Mouse (Mus musculus) spleen, embryonic (tissue): Measurements from ENCODE around the gene Pfkfb1.

Experiments used
- CTCF ChIA-PET: fragments of 350-600 bp; sonication (Branson Sonifier 250); formaldehyde crosslinking; loops from one replicate; lab custom pipeline; 2022; lab: Charles Lee

The Pfkfb1 gene

GRCm38 (mm10) chrX:150588023-150588764, at the start of gene Pfkfb1:
Gene Pfkfb1, plus strand, starts transcription at chrX:150588229.
- CTCF ChIA-PET, result no interaction called here

DNA sequence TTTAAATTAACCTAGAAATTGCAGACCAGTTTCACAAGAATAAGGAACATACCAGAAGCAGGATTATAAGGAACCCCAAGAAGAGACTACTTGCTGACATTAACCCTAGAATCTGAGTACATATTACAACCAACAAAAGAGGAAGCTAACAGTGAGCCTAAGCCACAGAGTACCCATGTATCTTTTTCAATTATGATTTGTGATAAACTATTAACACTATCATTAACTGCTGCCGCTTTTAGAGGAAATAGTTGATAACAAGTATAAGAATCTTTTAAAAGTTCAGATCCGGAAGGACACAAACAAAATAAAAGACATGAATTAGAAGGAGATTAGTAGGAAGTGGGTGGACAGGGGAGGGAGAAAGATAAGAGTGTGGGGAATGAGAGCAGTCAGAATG, 47.9 kb upstream of the Pfkfb1 start:
- CTCF ChIA-PET, result no interaction called here

DNA sequence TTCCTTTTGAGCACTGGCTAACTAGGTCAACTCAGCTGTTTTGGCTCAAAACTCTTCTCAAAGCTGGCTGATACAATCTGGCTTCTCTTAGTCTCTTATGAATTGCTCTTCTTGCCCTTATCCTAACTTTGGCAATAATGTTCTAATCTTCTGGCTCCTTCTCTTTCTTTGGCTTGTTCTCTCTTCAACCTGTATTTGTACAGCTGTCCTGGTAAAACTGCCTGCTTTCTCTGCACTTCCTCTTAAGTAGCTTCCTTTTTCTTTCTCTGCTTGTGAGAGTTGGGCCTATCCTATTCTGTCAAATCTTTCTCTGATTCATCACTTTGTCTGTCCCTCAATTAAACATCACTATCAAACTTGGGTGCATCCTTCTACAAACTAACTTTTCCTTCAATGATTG, 46.3 kb upstream of the Pfkfb1 start:
- CTCF ChIA-PET, result no interaction called here

DNA sequence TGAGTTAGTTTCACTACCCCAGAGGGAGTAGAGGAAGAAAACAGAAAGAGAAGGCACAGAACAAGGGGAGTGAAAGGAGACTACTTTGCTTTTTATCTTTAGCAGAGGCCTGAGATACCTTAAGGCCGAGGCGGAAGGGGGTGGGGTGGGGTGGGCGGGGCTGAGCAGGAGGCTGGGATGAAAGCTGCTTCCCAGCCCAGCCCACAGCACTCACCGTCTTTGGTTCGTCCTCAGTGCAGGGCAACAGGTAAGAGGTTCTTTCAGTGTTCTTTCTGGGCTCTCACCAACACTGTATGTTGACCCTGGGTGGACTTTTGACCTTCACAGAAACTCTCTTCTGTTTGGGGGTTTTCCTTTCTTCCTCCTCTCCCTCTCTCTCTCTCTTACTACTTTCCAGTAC, 40.8 kb upstream of the Pfkfb1 start, which contains the start of gene Alas2:
Gene Alas2 (plus strand): TSS at position 137 of the 400 bp plus-strand sequence.
- CTCF ChIA-PET, result no interaction called here

GRCm38 (mm10) chrX:150549639-150550038, 38.4 kb upstream of the Pfkfb1 start:
- CTCF ChIA-PET, result no interaction called here

DNA sequence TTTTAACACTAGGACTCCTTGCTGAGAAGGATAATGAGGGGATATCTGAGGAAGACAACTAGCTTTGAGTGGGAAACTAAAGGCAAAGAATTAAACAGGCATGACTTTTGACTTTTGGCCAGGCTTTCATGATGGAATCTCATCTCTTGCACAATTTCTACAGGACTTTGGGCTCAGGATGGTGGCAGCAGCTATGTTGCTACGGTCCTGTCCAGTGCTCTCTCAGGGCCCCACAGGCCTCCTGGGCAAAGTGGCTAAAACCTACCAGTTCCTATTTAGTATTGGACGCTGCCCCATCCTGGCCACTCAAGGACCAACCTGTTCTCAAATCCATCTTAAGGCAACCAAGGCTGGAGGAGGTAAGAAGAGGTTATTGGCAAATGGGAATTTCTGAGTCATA, 36.0 kb upstream of the Pfkfb1 start:
- CTCF ChIA-PET, result no interaction called here

DNA sequence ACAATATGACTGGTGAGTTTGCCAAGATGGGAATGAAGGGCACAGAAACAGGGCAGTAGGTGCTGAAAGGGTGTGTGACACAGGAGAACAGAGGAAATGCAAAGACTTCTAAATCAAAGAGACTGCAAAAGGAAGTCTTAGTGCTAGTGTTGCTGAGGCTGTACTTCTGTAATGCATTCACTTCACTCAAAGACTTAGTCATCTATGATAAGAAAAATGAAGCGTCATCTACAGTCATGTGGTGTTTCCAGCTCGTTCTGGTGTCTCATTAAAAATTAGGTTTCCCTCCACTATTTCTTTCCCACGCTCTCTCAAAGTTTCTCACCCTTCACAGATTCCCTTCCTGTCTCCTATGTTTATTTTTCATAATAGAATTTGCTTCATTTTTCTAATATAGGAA, 34.0 kb upstream of the Pfkfb1 start:
- CTCF ChIA-PET, result no interaction called here

DNA sequence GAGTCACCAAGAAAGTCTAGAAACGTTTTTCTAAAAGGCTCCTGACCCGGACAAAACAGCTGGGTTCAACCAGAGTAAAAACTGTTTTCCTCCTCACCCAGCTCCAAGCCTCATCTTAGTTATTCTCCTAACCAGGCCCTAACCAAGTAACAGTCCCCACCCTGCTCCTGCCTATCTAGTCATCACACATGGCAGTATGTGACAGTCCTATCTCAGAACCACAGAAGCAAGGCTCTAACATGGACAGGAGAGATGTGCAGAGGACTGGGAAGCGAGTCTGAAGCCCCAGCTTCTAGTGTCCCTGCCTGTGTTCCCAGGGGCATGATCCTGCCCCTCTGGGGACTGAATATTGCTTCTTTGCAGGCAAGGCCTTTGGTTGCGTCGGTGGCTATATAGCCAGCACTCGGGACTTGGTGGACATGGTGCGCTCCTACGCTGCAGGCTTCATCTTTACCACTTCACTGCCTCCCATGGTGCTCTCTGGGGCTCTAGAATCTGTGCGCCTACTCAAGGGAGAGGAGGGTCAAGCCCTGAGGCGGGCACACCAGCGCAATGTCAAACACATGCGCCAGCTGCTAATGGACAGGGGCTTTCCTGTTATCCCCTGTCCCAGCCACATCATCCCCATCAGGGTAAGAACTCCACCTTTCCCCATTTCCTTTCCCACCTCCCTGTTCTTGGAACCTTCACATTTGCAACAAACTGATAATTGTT, 23.2 kb upstream of the Pfkfb1 start:
- CTCF ChIA-PET, result no interaction called here

DNA sequence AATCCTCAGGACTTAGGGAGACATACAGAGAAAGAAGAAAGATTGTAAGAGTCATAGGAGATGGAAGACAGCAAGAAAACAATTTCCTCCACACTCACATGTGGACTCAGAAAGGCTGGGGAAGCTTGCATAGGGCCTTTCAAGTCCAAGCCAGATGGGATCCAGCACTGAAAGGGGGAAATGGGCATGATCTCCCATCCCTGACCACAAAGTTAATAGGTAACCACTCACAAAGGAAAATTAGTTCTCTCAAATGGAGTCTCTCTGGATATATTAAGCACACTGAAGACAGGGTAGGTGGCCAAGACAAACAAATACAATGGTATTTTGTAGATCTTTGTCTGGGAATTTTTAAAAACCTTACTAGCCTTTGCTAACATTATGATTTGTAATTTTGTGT, 6.1 kb upstream of the Pfkfb1 start:
- CTCF ChIA-PET, result no interaction called here

GRCm38 (mm10) chrX:150585116-150585515, 2.9 kb upstream of the Pfkfb1 start:
- CTCF ChIA-PET, result no interaction called here

- CTCF ChIA-PET, result interaction anchor here (0.6 kb wide), 1 partner anchor 131 kb away, joined by 3 read pairs; the partner anchor contains the start of gene Tmem29
These were observed 1.7 kb downstream of the Pfkfb1 start, which contains the start of gene Apex2 for GRCm38 (mm10) chrX:150589696-150590095. Gene Apex2, minus strand, starts transcription at chrX:150589868.

DNA sequence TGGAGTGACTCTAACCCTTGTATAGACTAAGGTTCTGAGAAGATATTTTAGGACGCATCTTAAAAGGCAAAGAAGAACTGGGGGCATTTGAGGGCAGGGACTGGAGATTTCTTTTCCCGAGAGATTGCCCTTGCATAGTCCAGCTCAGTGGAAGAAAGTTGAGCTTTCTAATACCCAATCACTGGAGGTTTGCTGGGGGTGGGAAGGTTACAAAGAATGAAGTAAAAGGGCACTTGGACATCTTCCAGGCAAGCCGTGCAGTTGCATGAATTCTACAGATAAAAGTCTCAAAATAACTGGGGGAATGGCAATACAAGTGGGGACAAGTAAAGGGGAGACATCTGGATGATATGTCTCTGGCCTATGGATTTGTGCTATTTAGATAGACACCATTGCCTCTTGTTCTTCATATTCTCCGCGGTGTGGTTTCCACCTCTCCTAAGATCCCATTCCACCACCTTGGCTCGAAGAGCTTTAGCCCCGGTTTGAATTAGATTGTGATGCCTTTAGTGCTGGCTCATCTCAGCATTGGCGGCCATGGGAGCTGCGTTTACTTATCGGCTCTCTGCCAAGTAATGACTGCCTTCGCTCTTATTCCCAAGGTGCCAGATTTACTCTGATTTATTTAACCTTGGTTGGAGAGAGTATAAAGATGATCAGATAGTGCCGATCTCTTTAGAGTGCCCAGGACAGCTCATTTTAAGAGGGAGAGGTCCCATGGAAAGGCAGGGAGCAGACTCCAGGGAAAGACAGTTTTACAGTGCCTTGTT, 5.4 kb downstream of the Pfkfb1 start:
- CTCF ChIA-PET, result no interaction called here

DNA sequence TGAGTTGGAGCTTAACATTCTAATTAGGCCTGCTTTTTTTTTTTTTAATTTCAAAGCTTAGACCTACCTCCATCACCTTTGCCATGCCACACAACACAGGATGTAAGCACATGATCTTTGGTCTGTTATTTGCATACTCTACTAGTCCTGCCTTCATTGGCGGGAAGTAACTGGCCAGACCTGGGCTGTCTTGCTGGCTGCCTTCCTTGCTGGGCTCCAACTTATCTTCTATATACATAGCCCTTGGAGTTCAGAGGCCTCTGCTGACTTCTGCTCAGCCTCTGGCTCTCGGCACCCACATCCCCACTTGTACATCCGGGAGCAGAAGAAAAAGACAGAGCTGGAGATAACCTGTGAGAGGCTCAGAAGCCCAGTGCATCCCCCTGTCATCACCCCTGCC, 6.1 kb downstream of the Pfkfb1 start:
- CTCF ChIA-PET, result no interaction called here

GRCm38 (mm10) chrX:150595016-150595760, 7.2 kb downstream of the Pfkfb1 start:
- CTCF ChIA-PET, result no interaction called here

DNA sequence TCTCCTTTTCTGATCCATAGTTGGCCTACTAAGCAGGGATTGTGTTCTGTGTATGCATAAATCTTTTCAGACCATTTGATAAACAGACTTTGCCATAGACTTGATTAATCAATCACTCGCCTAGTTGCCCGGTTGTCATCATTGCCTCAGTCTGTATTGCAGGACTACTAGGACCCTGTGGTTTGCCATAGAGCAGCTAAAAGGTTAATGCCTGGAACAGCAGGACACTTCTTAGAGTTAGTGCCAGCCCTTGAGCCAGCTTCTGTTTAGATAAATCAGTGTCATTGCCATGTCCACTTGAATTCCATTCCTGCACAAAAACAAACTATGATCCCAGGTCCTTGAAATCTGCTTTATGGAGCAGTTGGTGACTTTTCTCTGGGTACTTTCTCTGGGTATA, 10.9 kb downstream of the Pfkfb1 start:
- CTCF ChIA-PET, result no interaction called here

DNA sequence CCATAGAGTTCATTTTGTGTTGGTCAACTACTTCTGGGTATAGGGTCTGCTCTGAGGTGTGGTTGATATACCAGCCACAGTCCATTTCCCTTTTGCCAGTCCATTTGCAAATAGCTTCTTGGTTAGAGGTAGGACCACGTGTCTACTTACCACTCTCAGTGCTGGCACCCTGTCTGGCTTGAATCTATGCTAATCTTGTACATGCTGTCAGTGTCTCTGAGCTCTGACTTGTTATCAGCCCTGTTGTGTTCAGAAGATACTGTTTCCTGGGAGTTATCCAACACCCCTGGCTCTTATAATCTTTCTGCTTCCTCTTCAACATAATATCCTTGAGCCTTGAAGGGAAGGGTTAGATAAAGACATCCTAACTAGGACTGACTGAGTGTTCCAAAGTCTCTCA, 48.4 kb downstream of the Pfkfb1 start:
- CTCF ChIA-PET, result no interaction called here

GRCm38 (mm10) chrX:150656122-150656907, 68.3 kb downstream of the Pfkfb1 start:
- CTCF ChIA-PET, result no interaction called here

DNA sequence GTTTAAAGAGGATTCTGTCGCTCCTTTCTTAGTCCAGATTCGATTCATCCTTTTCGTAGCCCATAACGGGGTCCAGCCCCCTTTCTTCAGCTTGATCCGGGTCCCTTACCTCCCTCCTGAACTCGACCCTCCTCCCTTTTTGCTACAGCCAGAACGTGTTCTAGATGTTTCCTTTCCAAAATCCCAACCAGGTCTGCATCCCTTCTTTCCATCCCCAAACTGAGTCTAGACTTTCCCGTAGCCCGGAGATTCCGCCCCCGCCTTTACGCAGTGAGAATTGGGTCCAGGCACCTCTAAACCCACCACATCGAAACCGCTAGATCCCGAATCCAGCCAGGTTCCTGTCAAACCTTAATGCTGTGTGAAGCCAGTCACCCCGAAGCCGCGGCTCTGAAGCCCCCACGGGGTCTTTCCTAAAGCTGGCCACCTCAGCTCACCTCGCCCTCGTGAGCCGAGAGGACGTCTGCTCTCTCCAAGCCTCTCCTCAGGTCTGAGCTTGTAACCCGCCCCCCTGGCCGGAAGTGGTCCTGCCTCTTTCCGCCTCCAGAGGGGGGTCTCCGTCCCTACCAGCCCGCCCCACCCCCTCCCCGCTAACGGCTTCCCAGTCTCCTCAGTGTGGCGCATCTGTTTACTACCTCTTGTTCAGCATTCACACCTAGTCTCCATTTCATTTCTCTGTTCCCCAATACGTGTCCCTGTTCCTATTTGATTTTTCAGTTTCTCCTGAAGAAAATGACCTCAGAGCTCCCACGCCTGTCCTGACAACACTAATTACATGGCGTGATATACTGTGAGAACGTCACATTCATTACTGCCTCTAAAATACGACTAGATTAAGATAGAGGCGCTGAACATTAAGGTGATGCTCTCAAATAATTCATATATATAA, 69.1 kb downstream of the Pfkfb1 start, which contains the start of gene Tro:
Gene Tro (minus strand): TSS at position 676 of the 889 bp plus-strand sequence.
- CTCF ChIA-PET, result no interaction called here

- CTCF ChIA-PET, result no interaction called here
These were observed 69.7 kb downstream of the Pfkfb1 start for GRCm38 (mm10) chrX:150657797-150658118.

DNA sequence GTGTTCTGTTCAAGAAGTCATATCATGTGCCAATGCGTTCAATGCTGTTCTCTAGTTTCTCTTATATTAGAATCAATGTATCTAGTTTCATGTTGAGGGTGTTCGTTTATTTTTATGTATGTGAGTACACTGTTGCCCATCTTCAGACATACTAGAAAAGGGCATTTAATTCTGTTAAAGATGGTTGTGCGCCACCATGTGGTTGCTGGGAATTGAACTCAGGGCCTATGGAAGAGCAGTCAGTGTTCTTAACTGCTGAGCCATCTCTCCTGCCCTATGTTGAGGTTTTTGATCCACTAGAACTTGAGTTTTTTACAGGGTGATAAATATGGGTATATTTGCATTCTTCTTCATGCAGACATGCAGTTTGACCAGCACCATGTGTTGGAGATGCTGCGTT, 74.8 kb downstream of the Pfkfb1 start:
- CTCF ChIA-PET, result no interaction called here
